Mouse (Mus musculus) erythroblast, embryonic 14.5 days (primary cell): Measurements from ENCODE around the gene Trpc5. TPM values are rescaled to one million over a fixed set of nuclear protein-coding genes. Genes with fewer than 3 reads are reported as not detected.

Source experiments
- H3K27me3 ChIP-seq: 2 replicates; pipeline ENCODE4 v1.6.1; 2012; ENCODE audit warnings: inconsistent platforms; ENCODE audit not compliant: control insufficient read depth
- H3K36me3 ChIP-seq: 2 replicates; pipeline ENCODE4 v1.6.1; 2012; ENCODE audit warnings: mild to moderate bottlenecking, inconsistent platforms; ENCODE audit not compliant: control insufficient read depth
- H3K4me1 ChIP-seq: 2 replicates; pipeline ENCODE4 v1.6.1; 2012; ENCODE audit warnings: inconsistent platforms; ENCODE audit not compliant: control insufficient read depth
- H3K4me3 ChIP-seq: replicated peaks from 2 replicates; pipeline ENCODE3; 2012; ENCODE audit warnings: moderate library complexity, mild to moderate bottlenecking, inconsistent platforms
- H3K9me3 ChIP-seq: 2 replicates; pipeline ENCODE4 v1.6.1; 2012; ENCODE audit warnings: low read length, inconsistent platforms, mixed read lengths; ENCODE audit not compliant: control insufficient read depth
- GATA1 ChIP-seq: IDR thresholded peaks from 2 replicates; pipeline ENCODE4 v1.6.1; 2012; ENCODE audit warnings: low read length, inconsistent platforms, mixed read lengths
- TAL1 ChIP-seq: IDR thresholded peaks from 3 replicates; pipeline ENCODE4 v1.6.1; 2012; ENCODE audit warnings: low read length, inconsistent platforms, mixed read lengths
- polyA plus RNA-seq: library from polyadenylated mRNA; stranded (reverse); fragments of >175 nt; gene quantifications from 2 replicates; pipeline ENCODE4 v1.2.3, GENCODE M21; 2012

The Trpc5 gene
- polyA plus RNA-seq, 1 experiment: not detected

GRCm38 (mm10) chrX:144612753-144613152 is 75.2 kb downstream of the Trpc5 start:
- H3K9me3 ChIP-seq: peaks cover 3% of the 10 kb centered on the region; the same call in 1 of the 2 replicates
- H3K27me3 ChIP-seq: no peaks in the 10 kb centered on the region
- no peaks in the 10 kb centered on the region for H3K4me1 ChIP-seq
- no peaks in the 10 kb centered on the region for H3K36me3 ChIP-seq
- no peak for TF ChIP-seq GATA1
- no peak for TF ChIP-seq TAL1
- no peak overlapping the region for H3K4me3 ChIP-seq

- TF ChIP-seq TAL1: no peak
- TF ChIP-seq GATA1: no peak
- H3K4me1 ChIP-seq: no peaks in the 10 kb centered on the region
- H3K9me3 ChIP-seq: no peaks in the 10 kb centered on the region
- no peaks in the 10 kb centered on the region for H3K36me3 ChIP-seq
- no peaks in the 10 kb centered on the region for H3K27me3 ChIP-seq
- H3K4me3 ChIP-seq: no peak overlapping the region
Measured at GRCm38 (mm10) chrX:144536431-144536830, 151.5 kb downstream of the Trpc5 start.

GRCm38 (mm10) chrX:144526042-144526441 is 161.9 kb downstream of the Trpc5 start:
- TF ChIP-seq GATA1 (no peak), TAL1 (no peak)
- no peaks in the 10 kb centered on the region for H3K4me1 ChIP-seq
- no peak overlapping the region for H3K4me3 ChIP-seq
- no peaks in the 10 kb centered on the region for H3K36me3 ChIP-seq
- H3K27me3 ChIP-seq: no peaks in the 10 kb centered on the region
- peaks cover 2% of the 10 kb centered on the region; the same call in 1 of the 2 replicates for H3K9me3 ChIP-seq

- H3K4me3 ChIP-seq: no peak overlapping the region
- no peaks in the 10 kb centered on the region for H3K36me3 ChIP-seq
- H3K27me3 ChIP-seq: no peaks in the 10 kb centered on the region
- no peak for TF ChIP-seq GATA1
- TF ChIP-seq TAL1: no peak
- peaks cover 2% of the 10 kb centered on the region; the same call in 1 of the 2 replicates for H3K9me3 ChIP-seq
- H3K4me1 ChIP-seq: no peaks in the 10 kb centered on the region
Measured at GRCm38 (mm10) chrX:144523239-144523638, 164.7 kb downstream of the Trpc5 start.

- H3K9me3 ChIP-seq: no peaks in the 10 kb centered on the region
- no peaks in the 10 kb centered on the region for H3K27me3 ChIP-seq
- H3K4me3 ChIP-seq: no peak overlapping the region
- H3K4me1 ChIP-seq: no peaks in the 10 kb centered on the region
- no peaks in the 10 kb centered on the region for H3K36me3 ChIP-seq
- TF ChIP-seq TAL1: no peak
- TF ChIP-seq GATA1: no peak
Measured at GRCm38 (mm10) chrX:144491394-144491793, 196.6 kb downstream of the Trpc5 start.

GRCm38 (mm10) chrX:144464416-144464815 is 223.6 kb downstream of the Trpc5 start:
- no peaks in the 10 kb centered on the region for H3K4me1 ChIP-seq
- no peak overlapping the region for H3K4me3 ChIP-seq
- H3K9me3 ChIP-seq: no peaks in the 10 kb centered on the region
- no peaks in the 10 kb centered on the region for H3K36me3 ChIP-seq
- TF ChIP-seq GATA1: no peak
- no peak for TF ChIP-seq TAL1
- H3K27me3 ChIP-seq: no peaks in the 10 kb centered on the region

GRCm38 (mm10) chrX:144456281-144456680 is 231.7 kb downstream of the Trpc5 start, which contains the start of gene Trpc5os:
TSS of gene Trpc5os (plus strand) at chrX:144456581.
- Histone ChIP-seq H3K9me3 (no peaks in the 10 kb centered on the region), H3K36me3 (no peaks in the 10 kb centered on the region), H3K27me3 (no peaks in the 10 kb centered on the region), H3K4me1 (no peaks in the 10 kb centered on the region), H3K4me3 (no peak within 1 kb of the TSS)
- TF ChIP-seq GATA1 (no peak), TAL1 (no peak)

GRCm38 (mm10) chrX:144423848-144424247 is 264.1 kb downstream of the Trpc5 start:
- TF ChIP-seq TAL1 (no peak), GATA1 (no peak)
- no peaks in the 10 kb centered on the region for H3K4me1 ChIP-seq

GRCm38 (mm10) chrX:144421091-144421490 is 266.9 kb downstream of the Trpc5 start:
- H3K4me3 ChIP-seq: no peak overlapping the region
- no peaks in the 10 kb centered on the region for H3K36me3 ChIP-seq
- TF ChIP-seq GATA1 (no peak), TAL1 (no peak)
- no peaks in the 10 kb centered on the region for H3K4me1 ChIP-seq
- no peaks in the 10 kb centered on the region for H3K27me3 ChIP-seq
- no peaks in the 10 kb centered on the region for H3K9me3 ChIP-seq

More at GRCm38 (mm10) chrX:144423848-144424247, 264.1 kb downstream of the Trpc5 start:
- Histone ChIP-seq H3K36me3 (no peaks in the 10 kb centered on the region), H3K27me3 (no peaks in the 10 kb centered on the region), H3K9me3 (no peaks in the 10 kb centered on the region), H3K4me3 (no peak overlapping the region)

- Histone ChIP-seq H3K4me1 (no peaks in the 10 kb centered on the region), H3K36me3 (no peaks in the 10 kb centered on the region), H3K27me3 (no peaks in the 10 kb centered on the region), H3K4me3 (no peak overlapping the region), H3K9me3 (no peaks in the 10 kb centered on the region)
- TF ChIP-seq GATA1: no peak
- TF ChIP-seq TAL1: no peak
Measured at GRCm38 (mm10) chrX:144420259-144420658, 267.7 kb downstream of the Trpc5 start.
